Mouse (Mus musculus): Measurements from ENCODE around the gene Sgo2a. TPM values are rescaled to one million over a fixed set of nuclear protein-coding genes. Genes with fewer than 3 reads are reported as not detected.

Sgo2a gene
- polyA plus RNA-seq, 1 experiment from 2014 or later, result 16.6 TPM

- Histone ChIP-seq H3K4me1 (peaks cover 9% of the 10 kb centered on the region; the same call in 1 of the 2 replicates), H3K4me3 (no peak overlapping the region), H3K9me3 (no peaks in the 10 kb centered on the region), H3K36me3 (no peaks in the 10 kb centered on the region), H3K27ac (replicated peaks) (no peak overlapping the region), H3K27me3 (replicated peaks) (no peaks in the 10 kb centered on the region), H3K9ac (no peak overlapping the region), H3K4me2 (no peak overlapping the region)
- WGBS, result 76% methylated on average over 6 of the region's 6 CpGs
- no peak for ATAC-seq (ENCODE audit: extremely low read depth, insufficient number of reproducible peaks, low FRiP score, low TSS enrichment)
These were observed 73.4 kb downstream of the Sgo2a start for GRCm38 (mm10) chr1:58069181-58069580.

DNA sequence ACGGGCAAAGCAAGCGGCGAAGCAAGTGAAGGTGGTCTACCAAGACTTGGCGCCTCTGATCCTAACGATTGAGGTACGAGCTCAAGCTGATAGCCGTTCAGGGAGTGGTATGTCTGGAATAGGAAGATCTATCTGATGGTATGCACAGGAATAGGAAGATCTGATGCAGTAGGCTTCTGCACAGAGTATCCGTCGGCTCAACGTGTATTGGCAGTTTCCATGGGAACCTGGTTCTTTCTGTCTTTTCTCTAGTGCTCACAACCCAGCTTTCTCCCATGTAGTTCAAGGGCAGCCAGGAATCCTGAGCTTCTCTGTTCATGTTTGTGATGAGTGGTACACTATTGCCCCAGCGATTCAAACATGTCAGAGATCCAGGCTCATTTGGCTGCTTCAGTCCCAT lies 74.3 kb downstream of the Sgo2a start:
- H3K36me3 ChIP-seq, result no peaks in the 10 kb centered on the region
- H3K27ac ChIP-seq (replicated peaks), result no peak overlapping the region
- no peak overlapping the region for H3K9ac ChIP-seq
- peaks cover 9% of the 10 kb centered on the region; the same call in 1 of the 2 replicates for H3K4me1 ChIP-seq
- H3K4me3 ChIP-seq, result no peak overlapping the region
- ATAC-seq (ENCODE audit: extremely low read depth, insufficient number of reproducible peaks, low FRiP score, low TSS enrichment), result no peak
- no peaks in the 10 kb centered on the region for H3K9me3 ChIP-seq
- no peak overlapping the region for H3K4me2 ChIP-seq
- H3K27me3 ChIP-seq (replicated peaks), result no peaks in the 10 kb centered on the region
- 81% methylated on average over 11 of the region's 11 CpGs for WGBS

GRCm38 (mm10) chr1:58071006-58071405 lies 75.2 kb downstream of the Sgo2a start:
- Histone ChIP-seq H3K4me2 (no peak overlapping the region), H3K9ac (no peak overlapping the region), H3K27ac (replicated peaks) (no peak overlapping the region), H3K36me3 (no peaks in the 10 kb centered on the region), H3K9me3 (no peaks in the 10 kb centered on the region), H3K27me3 (replicated peaks) (no peaks in the 10 kb centered on the region), H3K4me3 (no peak overlapping the region), H3K4me1 (peaks cover 9% of the 10 kb centered on the region; the same call in 1 of the 2 replicates)
- no peak for ATAC-seq (ENCODE audit: extremely low read depth, insufficient number of reproducible peaks, low FRiP score, low TSS enrichment)
- WGBS, result 65% methylated on average over 9 of the region's 9 CpGs

DNA sequence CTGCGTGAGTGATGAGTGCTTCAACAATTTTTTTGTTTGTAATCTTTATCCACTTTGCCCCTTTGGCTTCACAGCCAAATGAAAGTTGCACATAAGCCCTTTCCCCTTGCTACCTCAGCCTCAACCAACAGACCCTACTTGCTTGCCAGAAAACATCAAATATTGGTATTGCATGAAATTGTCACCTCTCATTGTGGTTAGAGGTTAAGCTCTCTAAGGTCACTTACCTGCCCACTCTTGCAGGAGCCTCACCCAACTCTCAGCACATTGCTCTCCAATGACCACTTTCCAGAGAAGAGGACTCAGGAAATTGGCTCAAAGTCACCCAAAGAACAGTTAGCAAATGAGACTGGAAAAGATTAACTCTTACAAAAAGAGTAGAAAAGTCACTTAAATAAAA lies 75.7 kb downstream of the Sgo2a start:
- H3K9me3 ChIP-seq, result no peaks in the 10 kb centered on the region
- H3K4me3 ChIP-seq, result no peak overlapping the region
- no peaks in the 10 kb centered on the region for H3K36me3 ChIP-seq
- no peak overlapping the region for H3K4me2 ChIP-seq
- H3K9ac ChIP-seq, result no peak overlapping the region
- peaks cover 9% of the 10 kb centered on the region; the same call in 1 of the 2 replicates for H3K4me1 ChIP-seq
- WGBS, result 79% methylated on average over 1 of the region's 1 CpGs
- no peak for ATAC-seq (ENCODE audit: extremely low read depth, insufficient number of reproducible peaks, low FRiP score, low TSS enrichment)
- no peak overlapping the region for H3K27ac ChIP-seq (replicated peaks)
- no peaks in the 10 kb centered on the region for H3K27me3 ChIP-seq (replicated peaks)

DNA sequence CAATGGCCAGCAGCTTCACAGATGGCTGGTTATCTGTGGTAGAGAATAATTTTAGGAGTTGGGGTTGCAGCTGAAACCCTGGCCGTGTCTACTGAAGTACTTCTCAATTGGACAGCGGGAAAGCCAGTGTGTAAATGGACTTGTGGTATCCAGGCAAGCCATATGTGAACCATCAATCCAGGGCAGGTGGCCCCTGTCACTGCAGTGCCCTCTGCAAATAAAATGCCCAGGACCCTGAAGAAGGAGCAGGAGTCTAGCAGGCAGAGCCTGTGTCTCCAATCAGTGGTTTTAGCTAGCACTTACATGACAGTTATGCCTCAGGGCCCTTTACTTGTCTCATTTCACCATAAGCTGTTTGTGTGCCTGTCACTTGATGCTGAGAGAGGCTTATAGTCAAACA lies 76.6 kb downstream of the Sgo2a start:
- no peak overlapping the region for H3K4me3 ChIP-seq
- H3K27ac ChIP-seq (replicated peaks), result no peak overlapping the region
- H3K9ac ChIP-seq, result no peak overlapping the region
- no peaks in the 10 kb centered on the region for H3K27me3 ChIP-seq (replicated peaks)
- H3K36me3 ChIP-seq, result no peaks in the 10 kb centered on the region
- H3K4me1 ChIP-seq, result peaks cover 9% of the 10 kb centered on the region; the same call in 1 of the 2 replicates
- ATAC-seq (ENCODE audit: extremely low read depth, insufficient number of reproducible peaks, low FRiP score, low TSS enrichment), result no peak
- no peak overlapping the region for H3K4me2 ChIP-seq
- H3K9me3 ChIP-seq, result no peaks in the 10 kb centered on the region
- WGBS, result 58% methylated on average over 2 of the region's 2 CpGs

- no peaks in the 10 kb centered on the region for H3K36me3 ChIP-seq
- H3K4me2 ChIP-seq, result no peak overlapping the region
- H3K9ac ChIP-seq, result no peak overlapping the region
- H3K4me1 ChIP-seq, result peaks cover 9% of the 10 kb centered on the region; the same call in 1 of the 2 replicates
- no peak for ATAC-seq (ENCODE audit: extremely low read depth, insufficient number of reproducible peaks, low FRiP score, low TSS enrichment)
- no peaks in the 10 kb centered on the region for H3K27me3 ChIP-seq (replicated peaks)
- H3K9me3 ChIP-seq, result no peaks in the 10 kb centered on the region
- no peak overlapping the region for H3K4me3 ChIP-seq
- H3K27ac ChIP-seq (replicated peaks), result no peak overlapping the region
- 70% methylated on average over 12 of the region's 12 CpGs for WGBS
These were observed 77.4 kb downstream of the Sgo2a start for GRCm38 (mm10) chr1:58072991-58073730.

DNA sequence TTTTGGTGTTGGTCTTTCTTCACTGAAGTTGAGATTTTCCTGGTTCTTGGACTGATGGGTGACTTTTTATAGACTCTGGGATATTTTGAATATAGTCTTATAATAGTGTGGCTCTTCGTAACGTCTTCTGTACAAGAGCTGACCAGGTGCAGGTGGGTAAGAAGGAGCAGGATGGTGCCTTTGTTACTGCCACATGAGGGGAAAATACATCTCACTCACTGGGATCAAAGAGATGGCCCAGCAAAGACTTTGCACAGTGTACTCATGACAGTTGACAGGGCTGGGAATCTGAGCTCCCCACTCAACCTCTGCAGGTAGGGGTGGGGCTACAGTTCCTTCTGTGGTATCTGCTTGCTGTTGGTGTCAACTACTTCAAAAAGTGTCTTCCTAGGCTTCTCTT lies 78.5 kb downstream of the Sgo2a start:
- Histone ChIP-seq H3K4me2 (no peak overlapping the region), H3K4me1 (peaks cover 9% of the 10 kb centered on the region; the same call in 1 of the 2 replicates), H3K9me3 (no peaks in the 10 kb centered on the region), H3K36me3 (no peaks in the 10 kb centered on the region), H3K27me3 (replicated peaks) (no peaks in the 10 kb centered on the region), H3K4me3 (no peak overlapping the region), H3K27ac (replicated peaks) (no peak overlapping the region), H3K9ac (no peak overlapping the region)
- 78% methylated on average over 2 of the region's 2 CpGs for WGBS
- no peak for ATAC-seq (ENCODE audit: extremely low read depth, insufficient number of reproducible peaks, low FRiP score, low TSS enrichment)

Other genes with a start within 250 kb of the Sgo2a start
- gene Spats2l, start 221.8 kb upstream of the Sgo2a start, polyA plus RNA-seq (2015; fragmentation: Nextera tagmentation; extraction: Ambion mirVana), result 49.5 and 52.1 TPM in 2 replicates
- gene Kctd18, start 23.0 kb downstream of the Sgo2a start, polyA plus RNA-seq (2015; fragmentation: Nextera tagmentation; extraction: Ambion mirVana), result 8.7 and 9.8 TPM in 2 replicates
- 0.41 and 0.43 TPM in 2 replicates for gene Aox1, start 34.0 kb downstream of the Sgo2a start, polyA plus RNA-seq (2015; fragmentation: Nextera tagmentation; extraction: Ambion mirVana)
- 0.04 and 0.15 TPM in 2 replicates for gene Aox3, start 117.2 kb downstream of the Sgo2a start, polyA plus RNA-seq (2015; fragmentation: Nextera tagmentation; extraction: Ambion mirVana)
- gene Aox4, start 214.4 kb downstream of the Sgo2a start, polyA plus RNA-seq (2015; fragmentation: Nextera tagmentation; extraction: Ambion mirVana), result 0.16 and 0.34 TPM in 2 replicates